Mouse (Mus musculus) MEL (cell line): ENCODE measurements around the gene Gzmc.
"Not testable (repeated sequence)": the region's sequence is repeated elsewhere in the genome, so short reads cannot be mapped to it uniquely, and the experiment has no call there.

ENCODE experiments used
- POLR2AphosphoS5 ChIP-seq: IDR thresholded peaks from 2 replicates; pipeline ENCODE4 v1.6.1; 2012; ENCODE audit warnings: low read depth, borderline replicate concordance, mild to moderate bottlenecking, inconsistent platforms, low read length, moderate library complexity, mixed read lengths
- USF1 ChIP-seq: IDR thresholded peaks from 2 replicates; pipeline ENCODE4 v1.6.1; 2014; ENCODE audit warnings: low read depth, mild to moderate bottlenecking, inconsistent platforms, low read length, improper control_type of control experiment, moderate library complexity

DNA sequence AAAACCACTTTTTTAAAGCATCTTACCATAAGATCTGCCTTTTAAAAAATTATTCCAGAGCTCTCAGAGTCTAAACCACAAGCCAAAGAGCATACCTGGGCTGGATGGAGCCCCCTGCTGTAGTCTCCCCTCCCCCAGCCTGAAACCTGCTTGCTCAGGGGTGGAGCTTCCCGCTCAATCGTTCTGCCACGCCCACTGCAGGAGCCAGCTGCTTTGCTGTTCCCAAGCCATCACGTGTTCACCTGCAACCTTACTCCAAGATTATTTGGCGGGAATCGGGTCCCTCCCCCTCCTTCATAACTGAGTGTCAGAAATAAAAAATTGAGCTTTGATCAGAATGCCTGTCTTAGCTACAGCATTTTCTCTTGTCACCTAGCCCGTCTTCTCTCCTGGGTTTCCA, 44.2 kb upstream of the Gzmc start:
- not testable (repeated sequence) for TF ChIP-seq POLR2AphosphoS5, USF1
